Mouse (Mus musculus) spleen, adult 12 weeks (tissue): Measurements from ENCODE around the gene Ctf2.
A peak's percentile ranks its signal among the peaks of the same experiment; 100 is the strongest.
"Not testable (repeated sequence)": the region's sequence is repeated elsewhere in the genome, so short reads cannot be mapped to it uniquely, and the experiment has no call there.

Experiments
- DNase-seq: peaks from one replicate; pipeline ENCODE4 v3.0.0; 2022; ENCODE audit warnings: low spot score

Ctf2 gene

DNA sequence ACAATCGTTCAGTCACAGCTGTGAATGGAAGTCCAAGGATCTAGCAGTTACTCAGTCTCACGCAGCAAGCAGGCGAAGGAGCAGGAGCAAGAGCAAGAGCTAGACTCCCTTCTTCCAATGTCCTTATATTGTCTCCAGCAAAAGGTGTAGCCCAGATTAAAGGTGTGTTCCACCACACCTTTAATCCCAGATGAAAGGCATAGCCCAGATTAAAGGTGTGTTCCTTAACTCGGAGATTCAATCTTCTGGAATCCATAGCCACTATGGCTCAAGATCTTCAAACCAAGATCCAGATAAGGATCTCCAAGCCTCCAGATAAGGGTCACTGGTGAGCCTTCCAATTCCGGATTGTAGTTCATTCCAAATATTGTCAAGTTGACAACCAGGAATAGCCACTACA lies at the start of gene Ctf2:
Ctf2 (minus strand) TSS at position 101 of the 400 bp plus-strand sequence.
- not testable (repeated sequence) for DNase-seq

DNA sequence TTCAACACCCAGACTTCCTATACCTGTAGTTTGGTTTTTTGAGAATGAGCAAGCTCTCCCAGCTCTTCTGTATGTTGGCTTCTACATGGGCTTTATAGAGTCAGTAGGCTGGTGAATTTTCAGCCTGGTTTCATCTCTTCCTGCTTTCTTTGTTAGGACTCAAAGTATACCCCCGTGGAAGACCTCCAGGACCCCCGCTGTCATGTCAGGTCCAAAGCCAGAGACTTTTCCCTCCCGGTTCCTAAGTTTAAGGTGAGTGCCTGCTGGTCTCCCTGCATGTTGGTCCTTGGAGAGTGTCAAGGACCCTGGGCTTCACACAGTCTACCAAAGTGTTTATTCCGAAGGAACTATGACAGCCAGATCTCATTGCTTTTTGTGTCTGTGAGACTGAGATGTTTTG lies 46.4 kb upstream of the Ctf2 start:
- DNase-seq: no peak

DNA sequence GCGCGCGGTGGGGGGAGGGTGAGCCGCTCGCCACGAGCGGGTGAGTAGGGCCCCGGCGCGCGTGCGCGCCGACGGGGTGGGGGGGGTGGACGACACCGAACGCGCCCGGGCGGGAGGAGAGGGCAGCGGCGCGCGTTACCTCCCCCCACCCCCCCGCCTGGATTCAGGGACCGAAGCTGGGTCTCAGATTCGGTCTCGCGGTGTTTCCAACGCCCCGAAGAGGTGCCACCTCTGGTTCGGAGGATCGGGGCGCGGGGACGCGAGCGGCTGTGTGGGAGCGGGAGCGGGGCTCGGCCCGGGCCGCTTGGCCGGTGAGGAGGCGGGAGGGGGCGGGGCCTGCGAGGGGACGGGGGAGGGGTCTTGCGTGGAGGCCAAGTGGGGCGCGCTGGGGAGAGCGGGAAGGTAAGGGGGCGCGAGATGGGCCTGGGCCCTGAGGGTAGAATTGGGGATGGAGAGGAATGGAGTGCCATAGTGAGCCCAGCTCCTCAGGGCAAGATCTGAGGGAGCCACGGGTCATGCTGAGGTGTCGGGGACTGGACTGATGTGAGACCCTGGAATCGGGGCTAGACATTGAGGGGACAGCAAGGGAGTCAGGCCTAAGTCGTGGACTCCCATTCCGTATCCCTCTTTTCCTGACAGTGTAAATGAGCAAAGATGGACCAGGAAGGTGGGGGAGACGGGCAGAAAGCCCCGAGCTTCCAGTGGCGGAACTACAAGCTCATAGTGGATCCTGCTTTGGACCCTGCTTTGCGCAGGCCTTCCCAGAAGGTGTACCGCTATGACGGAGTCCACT lies 45.7 kb upstream of the Ctf2 start:
- no peak for DNase-seq

DNA sequence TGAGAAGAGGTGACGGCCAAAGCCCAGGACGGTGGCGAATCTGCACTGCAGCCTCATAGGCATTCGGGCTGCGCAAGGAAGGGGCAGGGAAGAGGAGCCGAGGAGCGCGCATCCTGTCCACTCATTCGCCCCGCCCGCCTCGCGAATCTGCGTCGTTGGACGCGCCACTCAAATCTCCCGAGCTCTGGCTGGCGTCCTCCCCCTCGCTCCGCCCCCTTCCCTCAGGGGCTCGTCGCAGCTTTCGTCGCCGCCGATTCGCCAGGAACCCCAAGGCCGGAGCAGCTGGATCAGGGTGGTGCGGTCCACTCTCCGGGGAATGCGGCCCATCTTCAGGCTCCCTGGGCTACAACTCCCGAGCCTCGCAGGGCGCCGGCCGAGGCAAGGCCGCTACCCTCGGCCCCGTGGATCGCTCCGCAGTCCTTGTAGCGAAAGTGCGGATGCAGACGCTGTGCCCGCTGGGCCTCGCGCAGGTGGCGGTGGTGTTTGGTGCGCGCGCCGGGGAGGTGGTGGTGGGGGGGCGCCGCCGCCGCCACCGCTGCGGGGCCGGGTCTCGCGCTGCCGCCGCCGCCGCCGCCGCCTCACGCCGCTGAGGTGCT lies 45.0 kb upstream of the Ctf2 start:
- peak; percentile 94 for DNase-seq

GRCm38 (mm10) chr7:127776426-127776825 lies 44.5 kb upstream of the Ctf2 start, which contains the start of gene Setd1a:
Setd1a (plus strand) TSS chr7:127776670.
- peak; percentile 80 for DNase-seq

DNA sequence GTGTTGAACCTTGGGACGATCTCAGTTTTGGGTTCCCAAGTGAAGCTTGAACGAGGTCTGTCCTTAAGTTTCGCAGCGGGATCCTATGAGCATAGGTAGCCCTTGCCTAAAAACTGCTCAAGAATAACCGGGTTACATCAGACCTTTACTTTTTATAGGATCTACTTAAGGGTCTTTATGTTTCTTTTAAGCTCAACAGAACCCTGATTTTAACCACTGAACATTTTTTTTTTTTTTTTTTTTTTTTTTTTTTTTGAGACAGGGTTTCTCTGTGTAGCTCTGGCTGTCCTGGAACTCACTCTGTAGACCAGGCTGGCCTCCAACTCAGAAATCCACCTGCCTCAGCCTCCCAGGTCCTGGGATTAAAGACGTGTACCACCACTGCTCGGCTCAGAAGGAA lies 43.9 kb upstream of the Ctf2 start:
- DNase-seq: not testable (repeated sequence)

DNA sequence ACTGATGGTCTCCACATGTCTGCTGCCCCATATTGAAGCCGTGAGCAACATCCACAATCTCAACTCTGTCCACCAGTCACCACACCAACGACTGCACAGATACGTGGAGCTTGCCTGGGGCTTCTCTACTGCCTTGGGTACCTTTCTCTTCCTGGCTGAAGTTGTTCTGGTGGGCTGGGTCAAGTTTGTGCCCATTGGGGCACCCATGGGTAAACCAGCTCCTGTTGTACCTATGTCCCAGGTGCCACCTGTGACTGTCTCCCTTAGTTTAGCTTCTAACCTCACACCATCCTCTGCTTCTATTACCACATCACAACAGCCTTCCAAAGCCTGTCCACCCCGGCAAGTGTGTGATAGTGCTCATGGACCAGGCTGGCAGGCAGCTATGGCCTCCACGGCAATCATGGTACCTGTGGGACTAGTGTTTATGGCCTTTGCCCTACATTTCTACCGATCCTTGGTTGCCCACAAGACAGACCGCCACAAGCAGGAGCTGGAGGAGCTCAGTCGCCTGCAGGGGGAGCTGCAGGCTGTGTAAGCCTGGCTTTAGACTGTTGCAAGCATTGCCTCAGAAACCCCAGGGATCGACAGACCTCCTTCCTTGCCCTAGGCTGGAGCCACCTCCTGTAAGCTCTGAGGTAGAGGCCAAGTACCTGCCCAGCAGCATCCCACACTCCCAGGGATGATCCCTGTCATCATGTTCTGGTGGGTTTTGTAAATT lies 41.9 kb upstream of the Ctf2 start:
- DNase-seq: peak; percentile 65

DNA sequence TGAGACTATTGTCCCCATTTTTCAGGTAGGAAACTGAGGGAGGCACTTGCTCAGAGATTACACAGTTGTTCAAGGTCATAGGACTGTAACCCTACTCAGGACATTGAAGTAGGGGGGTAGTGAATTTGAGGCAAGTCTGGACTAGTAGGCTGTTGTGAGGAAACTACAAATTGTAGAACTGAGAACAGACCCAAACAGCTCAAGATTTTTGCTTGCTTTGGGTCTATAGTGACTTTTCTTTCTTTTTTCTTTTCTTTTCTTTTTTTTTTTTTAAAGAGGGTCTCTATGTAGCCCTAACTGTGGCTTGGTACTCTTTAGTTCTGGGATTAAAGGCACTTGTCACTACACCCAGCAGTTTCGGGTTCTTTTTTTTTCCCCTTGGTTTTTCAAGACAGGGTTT lies 40.6 kb upstream of the Ctf2 start:
- DNase-seq: no peak

- DNase-seq: no peak
These were observed 40.1 kb upstream of the Ctf2 start for GRCm38 (mm10) chr7:127772080-127772479.

- no peak for DNase-seq
These were observed 39.3 kb upstream of the Ctf2 start for GRCm38 (mm10) chr7:127771262-127771661.

DNA sequence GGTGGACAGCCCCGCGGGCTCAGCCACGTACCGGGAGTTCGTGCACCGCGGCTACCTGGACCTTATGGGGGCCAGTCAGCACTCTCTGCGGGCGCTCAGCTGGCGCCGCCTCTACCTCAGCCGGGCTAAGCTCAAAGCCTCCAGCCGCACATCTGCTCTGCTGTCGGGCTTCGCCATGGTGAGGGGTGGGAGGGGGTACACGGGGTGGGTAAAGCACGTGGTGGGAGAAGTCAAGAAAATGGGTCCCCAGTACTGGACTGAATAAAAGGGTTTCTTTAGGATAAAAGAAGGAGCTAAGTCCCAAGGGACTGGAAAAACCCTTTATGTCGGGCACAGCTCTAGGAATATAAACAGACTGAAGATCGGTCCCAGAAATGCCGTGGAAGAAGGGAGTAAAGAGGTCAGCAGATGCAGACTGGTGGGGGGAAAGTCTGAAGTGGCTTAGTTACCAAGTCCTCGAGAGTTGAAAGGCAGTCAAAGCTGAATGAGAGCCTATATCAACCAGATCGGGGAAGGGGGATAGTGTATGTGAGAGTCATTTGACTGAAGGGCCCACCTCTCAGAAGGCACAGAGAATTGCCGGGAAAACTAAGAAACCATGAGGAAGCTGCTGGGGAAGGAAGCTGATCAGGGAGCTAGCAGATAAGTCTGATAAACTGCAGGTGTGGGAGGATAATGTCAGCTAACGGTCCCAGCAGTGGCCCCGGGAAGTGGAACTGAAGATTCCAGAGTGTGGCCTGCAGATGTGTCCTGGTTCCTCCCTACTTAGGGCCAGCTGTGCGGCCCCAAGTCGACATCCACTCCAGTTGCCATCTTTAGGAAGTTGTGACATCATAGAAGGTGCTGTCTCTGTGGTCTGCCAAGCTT lies 38.3 kb upstream of the Ctf2 start:
- DNase-seq: no peak

- peak; percentile 68 for DNase-seq
These were observed 37.7 kb upstream of the Ctf2 start, which contains the start of gene Orai3 for GRCm38 (mm10) chr7:127769651-127770038. Orai3 (plus strand) TSS chr7:127769815.

DNA sequence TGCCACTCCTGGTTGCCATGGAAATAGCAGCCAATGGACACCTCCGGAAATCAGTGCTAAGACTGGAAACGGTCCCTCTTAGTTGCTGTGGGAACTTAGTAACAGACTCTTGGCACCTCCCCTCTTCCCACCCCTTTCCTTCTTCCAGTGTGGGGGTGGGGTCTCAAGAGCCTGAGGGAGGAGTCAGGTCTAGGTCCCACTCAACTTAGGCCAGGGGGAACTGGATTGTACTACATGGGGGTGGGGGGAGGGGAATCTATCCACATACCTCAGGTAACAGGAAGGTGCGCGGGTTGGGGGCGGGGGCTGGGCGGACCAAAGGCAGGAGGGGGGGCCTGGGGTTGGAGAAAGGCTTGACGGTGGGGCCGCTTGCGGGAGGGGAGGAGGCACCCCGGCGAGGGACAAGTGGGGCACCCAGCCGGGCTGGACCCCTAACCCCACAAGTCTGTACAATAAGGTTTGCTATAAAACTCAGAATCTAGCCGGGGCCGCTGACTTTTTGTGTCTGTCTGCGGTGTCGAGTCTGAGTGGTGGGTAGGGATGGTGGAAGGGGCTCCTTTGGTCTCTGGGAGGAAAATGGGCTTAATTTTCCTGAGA lies 37.1 kb upstream of the Ctf2 start:
- no peak for DNase-seq

GRCm38 (mm10) chr7:127768346-127768996 lies 36.5 kb upstream of the Ctf2 start:
- DNase-seq: peak; percentile 32

DNA sequence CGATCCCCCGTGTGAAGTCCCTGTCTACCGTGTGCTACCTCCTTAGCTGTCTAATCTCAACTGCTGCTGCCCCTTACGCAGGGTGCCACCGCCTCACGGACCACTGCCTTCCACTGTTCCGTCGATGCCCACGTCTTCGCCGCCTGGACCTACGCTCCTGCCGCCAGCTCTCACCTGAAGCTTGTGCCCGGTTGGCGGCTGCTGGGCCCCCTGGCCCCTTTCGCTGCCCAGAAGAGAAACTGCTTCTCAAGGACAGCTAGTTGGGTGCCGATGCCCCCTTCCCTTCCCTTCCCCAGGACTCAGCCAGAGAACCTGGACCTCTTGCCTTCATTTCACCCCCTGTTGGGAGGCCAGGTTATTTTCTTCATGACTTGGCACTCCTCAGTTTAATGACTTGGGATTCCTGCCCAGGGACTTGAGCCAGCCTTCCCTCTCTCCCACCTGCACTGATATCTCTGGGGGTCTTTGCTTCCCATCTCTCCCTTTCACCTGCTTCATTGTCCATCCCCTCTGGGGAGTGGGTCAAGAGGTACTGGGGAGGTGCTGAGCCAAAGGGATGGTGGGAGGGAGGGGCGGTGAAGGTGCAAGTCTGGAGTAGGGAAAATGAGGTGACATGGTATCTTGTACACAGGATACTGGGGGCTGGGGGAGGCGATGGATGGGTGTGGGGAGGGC lies 35.8 kb upstream of the Ctf2 start:
- DNase-seq: no peak

- peak; percentile 65 for DNase-seq
These were observed 35.1 kb upstream of the Ctf2 start for GRCm38 (mm10) chr7:127766851-127767609.

DNA sequence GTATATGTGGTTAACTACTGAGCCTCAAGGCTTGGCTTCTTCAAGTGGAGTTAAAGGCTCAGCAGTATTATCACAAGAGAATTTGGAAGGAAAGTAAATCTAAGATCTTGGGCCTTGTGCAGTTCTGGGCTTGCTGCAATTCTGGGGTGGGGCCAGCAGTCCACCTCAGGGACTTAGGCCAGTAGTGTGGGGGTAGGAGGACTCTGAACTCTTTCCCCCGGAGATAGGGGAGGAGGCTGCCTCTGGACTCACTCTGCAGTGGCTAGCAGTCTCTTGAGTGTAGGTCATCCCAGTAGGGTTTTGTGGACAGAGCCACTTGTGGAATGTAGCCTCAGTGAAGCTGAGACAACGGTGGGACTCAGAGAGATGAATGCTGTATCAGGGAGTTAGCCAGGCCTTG lies 33.8 kb upstream of the Ctf2 start:
- no peak for DNase-seq

DNA sequence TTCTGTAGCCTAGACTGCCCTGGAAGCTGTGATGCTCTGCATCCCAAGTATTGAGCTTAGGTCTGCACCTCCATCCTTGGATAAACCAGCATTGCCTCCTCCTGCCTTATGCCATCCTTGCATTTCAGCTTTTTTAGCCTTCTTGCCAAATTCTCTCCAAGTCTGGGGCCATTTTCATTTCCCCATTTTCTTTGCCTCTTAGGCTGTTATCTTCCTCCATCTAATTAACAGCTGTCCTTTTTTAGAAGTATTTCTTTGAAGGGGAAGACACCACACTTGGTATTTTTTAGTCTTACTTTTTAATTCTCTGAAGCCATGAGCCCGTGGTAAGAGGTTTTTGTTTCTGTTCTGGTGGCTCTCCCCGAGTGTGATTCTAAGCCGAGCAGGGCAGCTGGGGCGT lies 31.7 kb upstream of the Ctf2 start:
- no peak for DNase-seq

GRCm38 (mm10) chr7:127761026-127761425 lies 29.1 kb upstream of the Ctf2 start:
- peak; percentile 50 for DNase-seq

DNA sequence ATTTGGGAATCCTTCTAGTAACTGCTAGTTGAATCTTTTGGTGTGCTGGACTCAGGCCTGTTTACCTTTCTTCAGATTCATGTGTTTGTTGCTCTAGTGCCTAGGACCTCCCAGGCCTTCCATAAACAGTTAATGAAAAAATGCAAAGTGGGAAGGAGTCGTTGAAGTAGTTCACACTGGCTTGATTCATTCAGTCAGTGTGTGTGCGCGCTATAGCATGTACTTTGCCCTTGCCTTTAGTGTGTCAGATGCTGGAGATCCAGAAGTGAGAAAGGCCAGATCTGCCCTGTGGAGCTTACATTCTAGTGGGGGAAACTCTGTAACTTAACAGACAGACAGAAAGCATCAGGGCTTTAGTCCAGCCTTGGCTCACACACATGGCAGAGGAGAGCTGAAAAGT lies 28.5 kb upstream of the Ctf2 start:
- DNase-seq: no peak
